Mouse (Mus musculus) right cerebral cortex, postnatal 25 days (tissue): Measurements from ENCODE around the gene Acvr1b.

Experiments used
- DNase-seq: peaks from one replicate; pipeline ENCODE4 v3.0.0; 2022

Acvr1b gene

GRCm38 (mm10) chr15:101200777-101201295, 27.0 kb downstream of the Acvr1b start:
- no peak for DNase-seq

- DNase-seq: no peak
These were observed 27.5 kb downstream of the Acvr1b start for GRCm38 (mm10) chr15:101201414-101201813.

GRCm38 (mm10) chr15:101203673-101204072, 29.8 kb downstream of the Acvr1b start:
- no peak for DNase-seq

GRCm38 (mm10) chr15:101204781-101205180, 30.9 kb downstream of the Acvr1b start:
- DNase-seq: no peak

GRCm38 (mm10) chr15:101210228-101210627, 36.4 kb downstream of the Acvr1b start:
- DNase-seq: no peak

- DNase-seq: no peak
These were observed 37.2 kb downstream of the Acvr1b start for GRCm38 (mm10) chr15:101210998-101211613.

- DNase-seq: no peak
These were observed 38.6 kb downstream of the Acvr1b start for GRCm38 (mm10) chr15:101212435-101212834.

- DNase-seq: no peak
These were observed 41.3 kb downstream of the Acvr1b start for GRCm38 (mm10) chr15:101215136-101215535.

- DNase-seq: no peak
These were observed 42.2 kb downstream of the Acvr1b start for GRCm38 (mm10) chr15:101216036-101216435.

- DNase-seq: no peak
These were observed 47.0 kb downstream of the Acvr1b start for GRCm38 (mm10) chr15:101220905-101221297.

- DNase-seq: peak; percentile 88
These were observed 47.6 kb downstream of the Acvr1b start for GRCm38 (mm10) chr15:101221298-101222104.

- no peak for DNase-seq
These were observed 49.1 kb downstream of the Acvr1b start for GRCm38 (mm10) chr15:101222897-101223482.

GRCm38 (mm10) chr15:101223596-101223995, 49.7 kb downstream of the Acvr1b start:
- no peak for DNase-seq

- DNase-seq: peak; percentile 90
These were observed 50.4 kb downstream of the Acvr1b start, which contains the start of gene Grasp for GRCm38 (mm10) chr15:101224006-101224906. Grasp (plus strand) TSS chr15:101224188.

- DNase-seq: no peak
These were observed 51.1 kb downstream of the Acvr1b start for GRCm38 (mm10) chr15:101224977-101225376.

- no peak for DNase-seq
These were observed 54.1 kb downstream of the Acvr1b start for GRCm38 (mm10) chr15:101227971-101228370.

- no peak for DNase-seq
These were observed 55.2 kb downstream of the Acvr1b start for GRCm38 (mm10) chr15:101228866-101229590.

- DNase-seq: no peak
These were observed 56.6 kb downstream of the Acvr1b start for GRCm38 (mm10) chr15:101230503-101230902.

- no peak for DNase-seq
These were observed 57.3 kb downstream of the Acvr1b start for GRCm38 (mm10) chr15:101230995-101231647.

GRCm38 (mm10) chr15:101231648-101232180, 57.8 kb downstream of the Acvr1b start:
- no peak for DNase-seq

- DNase-seq: no peak
These were observed 58.7 kb downstream of the Acvr1b start for GRCm38 (mm10) chr15:101232607-101233006.
